Mouse (Mus musculus) c-Kit-negative CD71-positive TER-119-positive erythroid progenitor cells, embryonic 14.5 days (primary cell): ENCODE results near the gene Dennd5a.
"Not testable (repeated sequence)": the region's sequence is repeated elsewhere in the genome, so short reads cannot be mapped to it uniquely, and the experiment has no call there.

Experiments
- DNase-seq: peaks from one replicate; pipeline ENCODE4 v3.0.0-alpha.2; 2013; ENCODE audit warnings: low read depth, low spot score

Dennd5a gene

GRCm38 (mm10) chr7:109959716-109960612, at the start of gene Dennd5a:
Gene Dennd5a, minus strand, starts transcription at chr7:109960470.
- no peak for DNase-seq

- DNase-seq = no peak
These were observed 48.8 kb upstream of the Dennd5a start for GRCm38 (mm10) chr7:110009084-110009483.

- DNase-seq = no peak
These were observed 48.2 kb upstream of the Dennd5a start for GRCm38 (mm10) chr7:110008513-110008912.

- DNase-seq = no peak
These were observed 46.4 kb upstream of the Dennd5a start for GRCm38 (mm10) chr7:110006471-110007195.

GRCm38 (mm10) chr7:110005976-110006375, 45.7 kb upstream of the Dennd5a start:
- DNase-seq = no peak

GRCm38 (mm10) chr7:110002968-110003367, 42.7 kb upstream of the Dennd5a start:
- DNase-seq = no peak

- DNase-seq = no peak
These were observed 41.8 kb upstream of the Dennd5a start for GRCm38 (mm10) chr7:110002092-110002491.

GRCm38 (mm10) chr7:109998388-109998787, 38.1 kb upstream of the Dennd5a start:
- DNase-seq = no peak

GRCm38 (mm10) chr7:109993157-109993959, 33.1 kb upstream of the Dennd5a start:
- no peak for DNase-seq

- DNase-seq = no peak
These were observed 31.0 kb upstream of the Dennd5a start for GRCm38 (mm10) chr7:109991286-109991685.

GRCm38 (mm10) chr7:109986775-109987174, 26.5 kb upstream of the Dennd5a start, which contains the start of gene Tmem41b:
Gene Tmem41b, minus strand, starts transcription at chr7:109986929.
- DNase-seq = not testable (repeated sequence)

- peak; percentile 98 for DNase-seq
These were observed 25.9 kb upstream of the Dennd5a start for GRCm38 (mm10) chr7:109986133-109986669.

- peak; percentile 25 for DNase-seq
These were observed 25.4 kb upstream of the Dennd5a start for GRCm38 (mm10) chr7:109985661-109986132.

GRCm38 (mm10) chr7:109984608-109985007, 24.3 kb upstream of the Dennd5a start:
- DNase-seq = not testable (repeated sequence)

- DNase-seq = not testable (repeated sequence)
These were observed 16.9 kb upstream of the Dennd5a start for GRCm38 (mm10) chr7:109977131-109977530.

- no peak for DNase-seq
These were observed 15.9 kb upstream of the Dennd5a start for GRCm38 (mm10) chr7:109975966-109976715.

- no peak for DNase-seq
These were observed 9.3 kb upstream of the Dennd5a start for GRCm38 (mm10) chr7:109969542-109969941.

- DNase-seq = no peak
These were observed 8.7 kb upstream of the Dennd5a start for GRCm38 (mm10) chr7:109968924-109969450.

GRCm38 (mm10) chr7:109967805-109968579, 7.7 kb upstream of the Dennd5a start:
- DNase-seq = no peak
